Mouse (Mus musculus) stomach, postnatal 0 days (tissue): Measurements from ENCODE around the gene Mapk8ip3. TPM values are rescaled to one million over a fixed set of nuclear protein-coding genes. Genes with fewer than 3 reads are reported as not detected.

Experiments used
- ATAC-seq: fragments of 200-750 bp; cut with Nextera tagmentation; 2 replicates; pipeline ENCODE4 v1.8.0; 2017; ENCODE audit not compliant: low FRiP score, low TSS enrichment
- DNase-seq: peaks from one replicate; pipeline ENCODE4 v3.0.0-alpha.2; 2016; ENCODE audit warnings: low spot score
- H3K27ac ChIP-seq: fragments of 300-500 bp; sonication (generic); replicated peaks from 2 replicates; pipeline ENCODE4 v1.5.1; 2014; ENCODE audit warnings: mild to moderate bottlenecking, control low read depth
- H3K27me3 ChIP-seq: fragments of 300-500 bp; sonication (generic); 2 replicates; pipeline ENCODE4 v1.6.1; 2014; ENCODE audit warnings: low read length; ENCODE audit not compliant: control insufficient read depth, insufficient read depth
- H3K36me3 ChIP-seq: fragments of 300-500 bp; sonication (generic); 2 replicates; pipeline ENCODE4 v1.6.1; 2014; ENCODE audit warnings: low read length, mixed read lengths; ENCODE audit not compliant: control insufficient read depth, insufficient read depth
- H3K4me1 ChIP-seq: fragments of 300-500 bp; sonication (generic); replicated peaks from 2 replicates; pipeline ENCODE4 v1.6.1; 2014; ENCODE audit warnings: antibody characterized with exemption; ENCODE audit not compliant: control insufficient read depth, insufficient read depth
- H3K4me2 ChIP-seq: fragments of 300-500 bp; sonication (generic); replicated peaks from 2 replicates; pipeline ENCODE4 v1.6.1; 2014; ENCODE audit warnings: low read depth, mild to moderate bottlenecking, control low read depth, moderate library complexity
- H3K4me3 ChIP-seq: fragments of 300-500 bp; sonication (generic); 2 replicates; pipeline ENCODE4 v1.5.1; 2014; ENCODE audit warnings: low read depth, low read length, control low read depth
- H3K9ac ChIP-seq: fragments of 300-500 bp; sonication (generic); 2 replicates; pipeline ENCODE4 v1.6.1; 2014; ENCODE audit warnings: mild to moderate bottlenecking, low read length, control low read depth, mixed read lengths
- H3K9me3 ChIP-seq: fragments of 300-500 bp; sonication (generic); 2 replicates; pipeline ENCODE4 v1.6.1; 2016; ENCODE audit warnings: low read length; ENCODE audit not compliant: control insufficient read depth
- CTCF ChIP-seq: IDR thresholded peaks from 2 replicates; pipeline ENCODE4 v1.5.1; 2016; ENCODE audit warnings: antibody characterized with exemption, low read depth, mild to moderate bottlenecking, moderate library complexity
- EP300 ChIP-seq: optimal IDR thresholded peaks from 2 replicates; pipeline ENCODE3; 2016; ENCODE audit warnings: antibody characterized with exemption
- WGBS: fragments of 180-500 bp; shearing (Covaris S2); extraction: QIAGEN DNeasy Blood & Tissue Kit; methylation state at CpG from one replicate; pipeline ENCODE4 v1.1.7; 2014; 5-methylcytosine and 5-hydroxymethylcytosine counted together
- polyA plus RNA-seq: library from polyadenylated mRNA; unstranded; fragments of >200 nt; fragmentation: Nextera tagmentation; extraction: Ambion mirVana; gene quantifications from 2 replicates; pipeline ENCODE4 v1.2.1, GENCODE M21; 2015

The Mapk8ip3 gene
- polyA plus RNA-seq, 1 experiment from 2014 or later: 6.5 TPM

GRCm38 (mm10) chr17:24886134-24886931 lies 50.4 kb downstream of the Mapk8ip3 start, which contains the start of the genes Nubp2 and Spsb3:
Gene Nubp2 (minus strand): TSS chr17:24886349.
Gene Spsb3 (plus strand): TSS chr17:24886643.
- Histone ChIP-seq H3K4me1 (peaks cover 3% of the 10 kb centered on the region), H3K9ac (peak within 1 kb of the TSS; percentile 83), H3K4me2 (peak within 1 kb of the TSS; percentile 90), H3K36me3 (peaks cover 10% of the 10 kb centered on the region), H3K27ac (peak within 1 kb of the TSS; percentile 86), H3K9me3 (no peaks in the 10 kb centered on the region), H3K4me3 (peak within 1 kb of the TSS; percentile 85), H3K27me3 (no peaks in the 10 kb centered on the region)
- ATAC-seq (peak; percentile 96), DNase-seq (peak; percentile 99)
- peak; percentile 96 for TF ChIP-seq EP300
- peak; percentile 33 for TF ChIP-seq CTCF
- WGBS: under 1% methylated on average over 69 of the region's 69 CpGs

- H3K9me3 ChIP-seq: no peaks in the 10 kb centered on the region
Observed at GRCm38 (mm10) chr17:24885356-24886133, 51.2 kb downstream of the Mapk8ip3 start.

GRCm38 (mm10) chr17:24884391-24884790 lies 52.4 kb downstream of the Mapk8ip3 start:
- no peak overlapping the region for H3K9ac ChIP-seq
- H3K27ac ChIP-seq: no peak overlapping the region
- H3K4me3 ChIP-seq: no peak overlapping the region
- no peak for DNase-seq
- H3K4me1 ChIP-seq: peaks cover 3% of the 10 kb centered on the region
- H3K9me3 ChIP-seq: no peaks in the 10 kb centered on the region
- WGBS: 84% methylated on average over 6 of the region's 6 CpGs
- peaks cover 6% of the 10 kb centered on the region for H3K36me3 ChIP-seq
- TF ChIP-seq CTCF (no peak), EP300 (no peak)
- no peak overlapping the region for H3K4me2 ChIP-seq
- H3K27me3 ChIP-seq: no peaks in the 10 kb centered on the region
- ATAC-seq: no peak

More at GRCm38 (mm10) chr17:24885356-24886133, 51.2 kb downstream of the Mapk8ip3 start:
- Histone ChIP-seq H3K36me3 (peaks cover 10% of the 10 kb centered on the region), H3K4me1 (peaks cover 3% of the 10 kb centered on the region), H3K27ac (no peak overlapping the region), H3K4me3 (peak overlapping the region; percentile 83), H3K27me3 (no peaks in the 10 kb centered on the region), H3K4me2 (peak overlapping the region; percentile 88), H3K9ac (peak overlapping the region; percentile 83)
- no peak for ATAC-seq
- no peak for DNase-seq
- TF ChIP-seq CTCF (no peak), EP300 (no peak)
- 23% methylated on average over 22 of the region's 22 CpGs for WGBS

GRCm38 (mm10) chr17:24881738-24882440 lies 54.9 kb downstream of the Mapk8ip3 start:
- no peak overlapping the region for H3K4me3 ChIP-seq
- peaks cover 3% of the 10 kb centered on the region for H3K4me1 ChIP-seq
- DNase-seq (peak; percentile 50), ATAC-seq (no peak)
- no peak overlapping the region for H3K9ac ChIP-seq
- no peak overlapping the region for H3K27ac ChIP-seq
- peaks cover 6% of the 10 kb centered on the region for H3K36me3 ChIP-seq
- no peak for TF ChIP-seq EP300
- TF ChIP-seq CTCF: peak; percentile 75
- no peaks in the 10 kb centered on the region for H3K9me3 ChIP-seq
- no peaks in the 10 kb centered on the region for H3K27me3 ChIP-seq
- WGBS: 43% methylated on average over 7 of the region's 7 CpGs
- no peak overlapping the region for H3K4me2 ChIP-seq

GRCm38 (mm10) chr17:24878531-24878930 lies 58.2 kb downstream of the Mapk8ip3 start:
- Histone ChIP-seq H3K4me1 (no peaks in the 10 kb centered on the region), H3K27ac (peak overlapping the region; percentile 76), H3K36me3 (peaks cover 4% of the 10 kb centered on the region), H3K4me3 (peak overlapping the region; percentile 2; the same call in 1 of the 2 replicates), H3K27me3 (no peaks in the 10 kb centered on the region), H3K9ac (peak overlapping the region; percentile 53), H3K4me2 (peak overlapping the region; percentile 27; the same call in 1 of the 2 replicates), H3K9me3 (no peaks in the 10 kb centered on the region)
- peak; percentile 48 for DNase-seq
- WGBS: 48% methylated on average over 8 of the region's 8 CpGs
- peak; percentile 57 for ATAC-seq
- TF ChIP-seq CTCF: no peak
- TF ChIP-seq EP300: no peak
